Mouse (Mus musculus): ENCODE measurements around the gene Kctd7. TPM values are rescaled to one million over a fixed set of nuclear protein-coding genes. Genes with fewer than 3 reads are reported as not detected.

Gene Kctd7
- 1 to 10 TPM; 2.0 to 4.1 (median 3.5) TPM for total RNA-seq (2022)

DNA sequence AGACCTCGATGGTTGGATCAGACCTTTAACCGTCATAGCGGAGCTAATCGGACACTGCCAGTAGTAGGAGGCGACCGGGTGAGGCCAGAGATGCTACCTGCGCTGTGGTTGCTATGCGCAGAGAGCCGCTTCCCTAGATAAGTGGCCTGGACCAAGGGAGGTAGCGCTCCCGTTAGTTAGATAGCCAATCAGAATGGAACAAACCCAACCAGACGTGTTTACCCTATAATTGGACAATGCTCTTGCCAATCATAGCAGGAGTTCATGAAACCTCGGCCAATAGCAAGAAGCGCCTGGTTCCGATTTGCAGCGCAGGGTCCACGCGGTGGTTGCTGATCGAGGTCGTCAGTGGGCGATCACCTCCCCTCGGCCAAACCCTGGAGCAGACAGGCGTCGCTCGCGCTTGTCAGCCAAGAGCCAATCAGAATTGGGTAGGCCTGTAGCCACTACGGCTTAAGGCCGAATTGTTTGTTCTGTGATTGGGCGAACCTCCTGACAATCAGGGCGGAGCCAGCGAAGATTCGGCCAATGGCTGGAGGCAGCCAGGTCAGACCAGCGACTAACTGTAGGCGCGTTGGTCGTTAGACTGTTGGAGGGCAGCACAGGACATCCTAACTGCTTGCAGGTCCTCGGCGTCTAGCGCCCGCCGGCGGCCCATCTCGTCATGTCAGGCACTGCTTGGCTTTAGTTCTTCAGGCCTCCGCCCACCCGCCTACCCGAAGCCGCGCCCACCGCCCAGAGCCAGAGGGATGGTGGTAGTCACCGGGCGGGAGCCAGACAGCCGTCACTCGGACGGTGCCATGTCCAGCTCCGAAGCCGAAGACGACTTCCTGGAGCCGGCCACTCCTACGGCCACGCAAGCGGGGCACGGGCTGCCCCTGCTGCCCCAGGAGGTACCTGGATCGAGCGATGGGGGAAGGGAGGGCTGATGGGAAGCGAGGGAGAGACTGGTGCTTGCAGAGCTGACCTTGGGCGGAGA, at the start of gene Kctd7:
TSS of gene Kctd7 (plus strand) at position 528 of the 979 bp plus-strand sequence.
- DNase-seq (ENCODE audit: low spot score in 2 of 2) = peak; percentile 92 to 96

DNA sequence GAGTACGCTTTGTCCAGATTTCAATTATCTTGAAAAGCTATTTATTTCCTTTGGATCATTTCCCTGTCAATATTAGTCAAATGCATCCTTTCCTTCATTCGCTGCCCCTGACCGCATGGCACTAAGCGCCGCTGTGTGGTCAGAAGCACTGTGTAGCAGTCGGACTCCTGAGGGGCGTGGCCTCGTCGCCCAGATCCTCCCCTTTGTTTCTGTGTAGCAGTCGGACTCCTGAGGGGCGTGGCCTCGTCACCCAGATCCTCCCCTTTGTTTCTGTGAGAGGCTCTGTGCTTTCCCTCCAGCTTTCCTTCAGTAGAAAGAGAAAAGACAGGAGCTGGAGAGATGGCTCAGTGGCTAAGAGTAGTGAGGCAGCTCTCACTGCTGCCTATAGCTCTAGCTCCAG, 47.9 kb upstream of the Kctd7 start:
- DNase-seq (ENCODE audit: low spot score in 2 of 2) = no peak

DNA sequence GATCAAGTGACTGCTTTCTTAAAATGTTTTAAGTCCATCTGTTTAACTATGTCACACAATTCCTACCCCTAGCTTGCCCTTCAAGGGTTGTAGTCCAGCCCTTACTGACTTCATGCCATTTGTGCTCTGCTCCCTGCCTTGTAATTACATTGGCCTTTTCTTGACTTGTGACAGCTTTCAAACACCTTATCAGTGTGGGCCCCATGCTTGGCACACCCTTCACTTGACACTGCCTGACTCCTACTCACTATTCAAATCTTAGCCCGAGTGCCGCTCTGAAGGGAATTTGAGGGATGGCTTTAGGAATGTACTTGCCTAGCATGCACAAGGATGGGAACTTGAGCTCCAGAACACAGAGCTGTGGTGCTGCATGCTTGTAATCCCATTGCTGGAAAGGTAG, 46.8 kb upstream of the Kctd7 start:
- DNase-seq (ENCODE audit: low spot score in 2 of 2) = no peak

DNA sequence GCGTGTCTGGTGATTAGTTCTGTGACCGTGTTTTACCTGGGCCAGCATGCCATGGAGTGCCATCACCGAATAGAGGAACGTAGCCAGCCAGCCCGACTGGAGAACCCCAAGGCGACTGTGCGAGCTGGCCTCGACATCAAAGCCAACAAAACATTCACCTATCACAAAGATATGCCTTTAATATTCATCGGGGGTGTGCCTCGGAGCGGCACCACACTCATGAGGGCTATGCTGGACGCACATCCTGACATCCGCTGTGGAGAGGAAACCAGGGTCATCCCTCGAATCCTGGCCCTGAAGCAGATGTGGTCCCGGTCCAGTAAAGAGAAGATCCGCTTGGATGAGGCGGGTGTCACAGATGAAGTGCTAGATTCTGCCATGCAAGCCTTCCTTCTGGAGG, 42.9 kb upstream of the Kctd7 start:
- DNase-seq (ENCODE audit: low spot score in 2 of 2) = no peak

DNA sequence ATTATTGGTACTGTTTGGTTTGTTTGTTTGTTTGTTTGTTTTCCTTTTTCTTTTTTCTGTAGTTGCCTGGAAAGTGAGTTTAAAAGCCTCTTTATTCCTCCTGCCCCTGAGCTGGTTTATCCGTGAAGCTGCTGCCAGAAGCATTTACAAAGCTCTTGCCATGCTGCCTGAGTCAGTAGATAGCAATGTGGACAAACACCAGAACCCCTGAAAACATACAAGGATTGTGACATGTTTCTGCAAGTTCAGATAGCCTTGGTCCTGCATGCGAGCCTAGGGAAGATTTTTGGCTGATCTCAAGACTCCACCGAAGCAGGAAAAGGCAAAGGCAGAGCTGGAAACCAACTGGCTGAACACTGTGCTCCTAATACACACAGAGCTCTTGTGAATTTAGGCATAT, 35.3 kb upstream of the Kctd7 start:
- no peak for DNase-seq (ENCODE audit: low spot score in 2 of 2)

DNA sequence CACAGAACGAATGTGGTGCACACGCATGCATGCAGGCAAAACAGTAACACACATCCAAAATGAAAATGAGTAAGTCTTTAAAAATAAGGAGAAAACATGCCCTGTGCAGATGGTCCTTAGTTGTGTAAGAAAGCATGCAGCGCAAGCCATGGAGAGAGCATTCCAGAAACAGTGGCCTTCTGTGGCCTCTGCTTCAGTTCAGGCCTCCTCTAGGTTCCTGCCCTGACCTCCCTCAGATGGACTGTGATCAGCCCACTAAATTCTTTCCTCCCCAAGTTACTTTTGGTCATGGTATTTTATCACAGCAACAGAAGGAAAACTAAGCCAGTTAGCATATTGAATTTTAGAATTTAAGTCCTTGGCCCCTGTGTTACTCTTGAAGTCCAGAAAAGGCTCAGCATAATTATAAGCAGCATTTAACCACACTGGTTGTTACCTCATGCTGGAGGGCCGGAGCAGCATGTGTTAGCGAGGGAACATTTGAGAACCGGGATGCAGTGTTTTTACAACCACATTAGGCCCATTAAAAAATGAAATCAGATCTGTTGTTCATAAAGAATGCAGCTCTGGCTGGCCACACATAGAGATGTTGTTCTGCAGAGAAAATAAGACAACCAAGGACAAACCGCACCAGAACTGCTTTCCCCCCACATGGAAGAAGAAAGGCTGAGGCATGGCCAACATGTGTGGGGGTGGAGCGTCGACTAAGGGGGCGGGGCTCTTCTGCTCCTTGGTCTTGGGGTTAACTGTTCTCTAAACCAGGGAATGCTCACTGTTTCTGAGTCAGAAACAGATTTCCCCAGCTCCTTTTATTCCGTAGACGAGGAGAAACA, 33.8 kb upstream of the Kctd7 start:
- DNase-seq (ENCODE audit: low spot score in 2 of 2) = no peak

DNA sequence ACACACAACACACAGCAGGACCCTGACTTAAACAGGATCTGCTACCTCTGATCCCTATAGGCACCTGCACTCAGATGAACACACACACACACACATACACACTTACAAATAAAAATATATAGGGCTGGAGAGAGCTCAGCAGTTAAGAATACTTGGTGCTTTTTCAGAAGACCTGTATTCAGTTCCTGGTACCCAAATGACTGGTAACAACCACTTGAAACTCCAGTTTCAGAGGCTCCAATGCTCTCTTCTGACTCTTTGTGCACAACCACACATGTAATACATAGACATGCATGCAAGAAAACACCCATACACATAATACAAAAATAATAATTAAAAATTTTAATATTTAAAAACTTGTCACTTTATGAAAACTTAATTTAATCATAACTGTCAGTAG, 32.0 kb upstream of the Kctd7 start:
- DNase-seq (ENCODE audit: low spot score in 2 of 2) = no peak

DNA sequence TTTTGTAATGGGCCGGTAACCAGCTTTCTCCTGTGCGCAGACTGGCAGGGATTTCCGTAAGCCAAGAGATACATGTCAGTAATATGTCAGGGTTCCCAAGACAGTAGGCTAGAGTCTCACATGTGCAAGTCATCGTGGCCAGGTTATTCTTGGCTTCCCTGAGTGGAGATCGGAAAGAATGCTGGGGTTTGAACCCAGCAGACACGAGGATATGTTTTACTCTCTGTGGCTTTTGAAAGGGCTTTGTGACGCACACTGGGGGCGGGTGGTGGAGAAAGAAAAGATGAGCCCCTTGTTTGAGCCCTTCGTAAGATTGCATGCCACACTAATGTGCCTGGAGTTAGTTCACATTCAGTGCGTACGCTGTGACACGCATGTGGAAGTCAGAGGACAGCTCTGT, 28.5 kb upstream of the Kctd7 start:
- DNase-seq (ENCODE audit: low spot score in 2 of 2) = no peak

DNA sequence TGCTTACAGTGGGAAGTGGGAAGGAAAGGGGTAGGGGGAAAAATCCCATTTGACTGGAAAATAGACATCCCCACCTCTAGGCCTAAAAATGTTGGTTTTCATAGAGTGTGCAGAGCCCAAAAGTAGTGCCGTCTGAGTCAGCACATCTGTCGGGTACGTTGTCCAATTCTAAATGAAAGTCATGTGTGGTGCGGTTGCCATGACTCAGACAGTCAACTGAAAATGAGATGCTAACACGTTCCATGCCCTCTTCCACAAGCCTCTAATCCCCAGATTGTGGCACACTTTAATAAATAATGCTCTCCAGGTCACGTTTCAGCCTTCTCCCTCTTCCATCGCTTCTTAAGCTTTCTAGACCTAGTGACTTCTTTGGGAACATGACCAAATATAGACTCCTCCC, 27.8 kb upstream of the Kctd7 start:
- DNase-seq (ENCODE audit: low spot score in 2 of 2) = no peak

DNA sequence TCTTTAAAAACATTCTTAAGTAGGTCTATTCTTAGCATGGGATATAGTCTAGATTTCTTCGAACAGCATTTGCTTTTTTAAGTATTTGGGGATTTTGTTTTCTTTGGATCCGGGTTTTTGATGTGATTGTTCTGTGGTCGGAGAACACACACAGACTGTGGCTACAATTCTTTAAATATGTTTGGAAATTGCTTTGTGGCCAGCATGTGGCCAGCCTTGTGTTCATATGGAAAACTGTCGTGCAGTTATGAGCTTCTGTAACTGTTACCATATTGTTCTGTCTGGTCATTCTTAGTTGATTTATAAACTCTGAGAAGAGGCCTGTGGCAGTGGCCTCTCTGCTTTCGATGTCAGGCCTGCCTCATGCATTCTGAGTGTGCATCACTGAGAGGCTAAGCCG, 26.7 kb upstream of the Kctd7 start:
- no peak for DNase-seq (ENCODE audit: low spot score in 2 of 2)

DNA sequence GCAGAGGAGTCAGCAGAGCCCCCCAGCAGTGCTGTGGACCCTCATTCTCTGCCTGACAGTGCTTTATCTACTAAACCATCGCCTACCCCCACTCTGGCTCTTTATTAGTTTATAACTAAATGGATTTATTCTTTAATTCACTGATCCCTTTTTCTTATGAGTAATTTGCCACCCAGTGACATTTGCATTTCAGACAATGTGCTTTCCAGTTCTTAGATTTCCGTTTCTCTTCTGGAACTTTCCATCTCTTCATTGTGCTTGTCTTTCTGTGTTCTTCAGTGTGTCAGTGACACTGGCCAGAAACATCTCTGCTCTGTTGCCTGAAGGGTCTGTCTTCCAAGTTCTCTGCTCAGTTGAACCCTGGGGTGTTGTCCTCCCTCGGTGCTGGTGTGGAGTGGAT, 25.4 kb upstream of the Kctd7 start:
- no peak for DNase-seq (ENCODE audit: low spot score in 2 of 2)

DNA sequence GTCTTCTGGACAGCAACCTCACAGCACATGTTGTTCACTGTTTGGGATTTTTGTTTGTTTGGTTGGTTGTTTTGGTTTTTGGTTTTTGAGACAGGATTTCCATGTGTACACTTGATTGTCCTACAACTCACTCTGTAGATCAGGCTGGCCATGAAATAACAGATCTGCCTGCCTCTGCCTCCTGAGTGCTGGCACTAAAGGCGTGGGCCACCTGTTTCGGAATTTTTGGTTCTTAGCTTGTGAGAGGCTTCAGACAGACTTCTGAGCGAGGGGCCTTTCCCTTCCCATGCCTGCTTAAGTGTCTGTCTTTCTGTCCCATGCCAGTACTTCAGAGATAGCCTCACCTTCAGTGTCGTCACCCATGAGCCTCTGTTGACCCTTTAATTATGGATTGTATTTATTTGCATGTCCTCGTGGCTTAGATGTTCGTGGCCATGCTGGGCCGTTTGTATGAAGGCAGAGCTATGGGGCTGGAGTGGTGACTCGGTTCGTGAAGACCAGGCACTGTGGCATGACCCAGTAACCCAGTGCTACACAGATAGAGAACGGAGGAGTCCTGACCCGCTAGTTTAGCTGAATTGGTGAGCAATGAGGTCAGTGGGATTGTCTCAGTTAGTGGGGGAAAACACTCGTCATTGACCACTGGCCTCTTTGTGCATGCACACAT, 24.5 kb upstream of the Kctd7 start:
- DNase-seq (ENCODE audit: low spot score in 2 of 2) = no peak

DNA sequence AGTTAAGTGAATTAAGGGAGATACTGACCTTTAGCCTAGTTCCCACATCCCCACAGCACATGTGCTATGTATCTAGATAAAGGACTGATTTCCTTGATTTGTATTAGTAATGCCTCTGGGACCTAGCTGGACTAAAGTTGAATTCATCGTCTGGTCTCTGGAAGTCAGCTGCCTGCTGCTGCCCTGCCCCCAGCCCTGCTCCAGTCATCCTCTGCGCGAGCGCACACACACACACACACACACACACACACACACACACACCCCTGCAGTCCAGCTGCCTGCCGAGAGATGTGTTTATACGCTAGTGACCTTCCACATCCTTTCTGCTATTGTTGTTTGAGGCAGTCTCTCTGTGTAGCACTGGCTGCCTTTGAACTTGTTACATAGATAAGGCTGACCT, 23.8 kb upstream of the Kctd7 start:
- DNase-seq (ENCODE audit: low spot score in 2 of 2) = peak in 1 of 2 experiments; percentile 52

DNA sequence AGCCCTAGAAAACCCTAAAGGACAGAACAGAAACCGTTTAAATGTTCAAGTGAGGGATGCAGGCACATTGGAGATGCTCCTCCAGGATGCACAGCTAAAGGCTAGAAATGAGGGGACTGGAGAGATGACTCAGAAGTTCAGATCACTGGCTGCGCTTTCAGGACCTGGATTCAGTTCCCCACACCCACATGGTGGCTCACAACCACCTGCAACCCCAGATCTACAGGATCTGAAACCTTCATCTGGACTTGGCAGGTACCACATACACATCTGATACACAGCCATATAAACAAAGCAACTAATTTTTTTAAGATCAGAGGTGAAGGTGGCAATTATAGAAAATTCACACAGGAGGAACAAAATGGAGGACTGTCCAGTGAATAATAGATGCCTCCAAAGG, 22.3 kb upstream of the Kctd7 start:
- no peak for DNase-seq (ENCODE audit: low spot score in 2 of 2)

DNA sequence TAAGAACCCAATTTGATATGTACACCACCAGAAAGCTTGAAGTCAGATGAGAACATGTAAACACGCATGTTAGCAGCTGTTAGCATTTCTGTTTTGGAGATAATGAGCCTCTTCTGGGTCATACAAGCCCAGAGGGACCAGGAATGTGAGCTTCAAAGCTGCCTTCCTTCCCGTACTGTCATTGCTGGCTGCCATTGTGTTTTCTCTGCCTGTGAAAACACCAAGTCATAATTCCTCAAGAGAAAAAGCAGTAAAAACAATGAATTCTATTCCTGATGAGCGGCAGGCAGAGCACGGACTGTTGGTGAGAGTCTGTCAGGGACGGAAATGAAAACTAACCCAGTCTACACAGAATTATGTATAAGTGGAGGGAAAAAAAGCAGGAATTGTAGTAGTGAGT, 20.4 kb upstream of the Kctd7 start:
- DNase-seq (ENCODE audit: low spot score in 2 of 2) = no peak

DNA sequence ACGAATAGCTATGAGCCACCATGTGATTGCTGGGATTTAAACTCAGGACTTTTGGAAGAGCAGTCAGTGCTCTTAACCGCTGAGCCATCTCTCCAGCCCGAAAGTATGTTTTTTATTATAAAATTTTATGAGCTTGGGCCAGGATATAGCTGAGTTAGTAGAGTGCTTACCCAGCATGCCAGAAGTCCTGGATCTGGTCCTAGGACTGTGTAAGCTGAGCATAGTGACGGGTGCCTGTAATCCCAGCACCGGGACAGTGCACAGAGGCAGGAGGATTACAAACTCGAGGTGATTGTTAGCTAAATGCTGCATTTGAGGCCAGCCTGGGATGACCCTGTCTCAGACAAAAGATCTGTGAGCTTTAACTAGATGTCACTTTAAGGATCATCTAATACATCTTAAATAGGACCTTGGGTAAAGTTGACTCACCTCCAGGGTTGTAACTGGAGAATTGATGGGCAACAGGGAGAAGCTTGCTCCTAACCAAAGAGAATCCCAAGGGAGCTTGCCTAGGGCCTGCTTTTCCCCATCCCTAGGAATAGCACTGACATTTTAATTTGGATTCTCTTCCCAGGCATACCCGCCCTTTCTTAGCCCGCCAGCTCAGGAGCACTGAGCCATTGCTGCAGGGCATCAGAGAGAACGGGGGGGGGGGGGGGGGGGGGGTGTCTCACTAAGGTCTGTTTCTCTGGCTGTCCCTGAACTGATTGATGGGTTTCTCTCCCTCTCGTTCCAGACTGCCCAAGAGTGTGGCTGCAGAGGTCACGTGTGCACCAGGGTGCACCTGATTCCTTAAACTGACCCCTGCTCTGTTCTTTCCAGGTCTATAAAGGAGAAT, 15.8 kb upstream of the Kctd7 start:
- peak in 1 of 2 experiments; percentile 26 for DNase-seq (ENCODE audit: low spot score in 2 of 2)

DNA sequence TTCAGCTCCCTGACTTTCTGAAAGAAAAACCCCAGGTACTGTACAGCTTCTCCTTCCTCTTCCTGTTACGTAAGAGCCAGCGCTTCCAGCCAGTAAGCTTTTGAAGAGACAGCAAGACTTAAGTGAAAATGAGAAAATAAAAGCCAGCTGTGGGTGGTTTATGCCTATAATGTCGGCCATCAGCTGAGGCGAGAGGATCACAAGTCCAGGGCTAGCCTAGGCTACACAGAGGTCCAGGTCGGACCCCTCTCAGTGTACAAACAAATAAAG, 15.2 kb upstream of the Kctd7 start:
- no peak for DNase-seq (ENCODE audit: low spot score in 2 of 2)

DNA sequence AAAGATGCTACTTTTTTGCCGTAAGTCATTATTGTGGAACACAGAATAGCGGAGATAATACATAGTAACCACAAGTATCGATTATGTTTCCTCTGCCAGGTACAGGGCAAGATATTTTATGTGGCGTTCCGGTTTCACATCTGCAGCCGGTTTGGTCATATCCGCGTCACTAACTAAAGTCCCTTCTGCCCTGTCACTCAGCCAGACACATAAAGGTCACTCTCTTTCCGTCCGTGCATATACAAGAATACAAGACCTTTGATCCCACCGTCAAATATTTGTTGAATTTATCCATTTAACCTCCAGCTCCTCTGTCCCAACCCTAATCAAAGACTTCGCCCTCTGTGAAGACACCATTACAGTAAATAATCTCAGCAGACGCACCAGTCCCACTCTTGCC, 8.1 kb upstream of the Kctd7 start:
- no peak for DNase-seq (ENCODE audit: low spot score in 2 of 2)

DNA sequence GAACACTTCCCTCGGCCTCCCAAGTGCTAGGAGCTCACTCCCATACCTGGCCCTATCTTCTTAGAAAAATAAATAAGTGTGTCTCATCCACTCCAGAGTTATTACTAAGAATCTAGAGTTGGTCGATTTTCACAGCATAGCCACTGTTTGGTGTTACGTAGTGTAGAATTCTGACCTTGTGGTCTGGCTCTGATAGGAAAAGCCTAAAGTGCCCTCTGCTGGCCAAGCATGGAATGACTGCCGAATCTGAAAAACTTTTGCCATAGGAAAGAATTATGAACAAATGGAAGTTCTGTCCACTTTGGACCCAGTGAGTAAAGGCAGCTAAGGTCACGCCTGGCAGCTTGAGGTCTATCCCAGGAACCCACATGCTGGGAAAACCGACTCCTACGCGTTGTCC, 5.3 kb upstream of the Kctd7 start:
- peak; percentile 66 to 72 for DNase-seq (ENCODE audit: low spot score in 2 of 2)

DNA sequence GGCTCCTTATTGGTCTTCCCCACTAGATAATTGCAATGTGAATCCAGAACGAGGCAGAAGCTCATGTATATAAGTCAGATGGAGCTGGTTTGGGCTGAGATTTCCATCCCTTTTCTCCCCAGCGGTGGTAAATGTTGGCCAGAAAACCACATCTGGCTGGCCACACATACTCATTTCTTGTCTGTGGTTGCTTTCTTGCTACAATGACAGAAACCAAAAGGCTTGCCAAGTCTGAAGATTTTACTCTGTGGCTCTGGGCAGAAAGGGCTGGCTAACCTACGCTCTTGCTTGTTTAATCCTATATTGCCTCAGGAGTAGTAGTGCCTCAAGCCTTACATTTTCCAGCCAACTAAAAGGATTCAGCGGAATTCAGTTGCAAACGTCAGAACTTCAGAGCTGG, 3.5 kb upstream of the Kctd7 start:
- DNase-seq (ENCODE audit: low spot score in 2 of 2) = no peak

DNA sequence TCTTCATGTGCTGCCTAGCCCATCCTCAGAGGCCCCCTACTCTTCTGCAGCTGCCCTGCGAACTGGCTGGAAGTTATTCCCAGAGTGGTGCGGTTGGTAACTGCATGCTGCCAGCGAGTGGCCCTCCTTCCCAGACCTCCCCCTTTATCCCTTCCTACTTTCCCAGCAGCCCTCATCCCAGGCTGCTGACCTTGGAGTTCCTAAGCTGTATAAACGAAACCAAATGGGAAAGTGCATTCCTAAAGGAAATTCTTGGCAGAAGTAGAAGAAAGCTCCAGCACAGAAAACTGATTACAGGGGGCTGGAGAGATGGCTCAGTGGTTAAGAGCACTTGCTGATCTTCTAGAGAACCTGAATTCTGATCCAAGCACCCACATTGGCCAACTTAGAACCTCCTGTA, 2.6 kb upstream of the Kctd7 start:
- no peak for DNase-seq (ENCODE audit: low spot score in 2 of 2)

Data from gastrocnemius, adult 8-10 months (tissue).